In the genomic region with DNA sequence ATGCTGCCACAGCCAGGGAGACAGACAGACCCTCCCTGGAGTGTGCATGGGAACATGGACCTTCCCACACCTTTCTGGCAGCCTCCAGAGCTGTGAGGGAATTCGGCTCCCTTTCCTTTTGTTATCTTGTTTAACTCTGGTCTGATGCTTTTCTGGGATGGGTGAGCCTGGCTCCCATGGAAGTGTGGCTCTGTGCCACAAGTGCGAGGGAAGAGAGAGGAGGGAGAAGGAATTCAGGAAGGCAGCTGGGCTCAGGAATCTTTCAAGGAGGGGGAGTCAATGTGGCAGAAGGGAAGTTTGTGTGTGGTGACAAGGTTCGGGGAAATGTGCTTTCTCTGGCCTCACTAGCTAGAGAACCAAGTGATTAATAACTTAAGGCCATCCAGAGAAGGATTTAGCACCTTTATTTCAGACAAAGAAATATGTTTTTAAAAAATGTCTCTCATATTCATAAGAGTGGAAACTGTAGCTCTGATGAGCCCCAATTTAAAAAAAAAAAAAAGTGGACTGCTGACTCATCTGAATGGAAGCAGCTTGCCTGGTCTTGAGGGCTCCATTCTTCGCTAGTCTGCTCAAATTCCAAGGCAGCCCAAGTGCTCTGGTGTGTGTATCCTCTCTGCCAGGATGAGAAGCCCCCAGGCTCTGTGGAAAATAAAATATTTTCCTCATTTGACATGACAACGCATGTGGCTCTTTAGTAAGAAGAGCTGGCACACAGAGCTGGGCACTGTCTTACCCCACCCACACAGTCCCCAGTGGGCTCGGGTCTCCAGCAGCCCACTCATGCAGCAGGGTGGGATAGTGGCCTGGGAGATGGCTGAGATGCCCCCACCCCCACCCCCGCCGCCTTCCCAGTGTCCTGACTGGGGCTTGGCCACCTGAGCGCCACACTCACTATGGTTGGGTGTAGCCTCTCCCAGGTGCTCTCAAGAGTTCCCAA, we compare ENCODE assay signal across 10 mouse cellular contexts.
DNase-seq lines count a peak whose midpoint lies in the region; ATAC-seq lines count a peak whose summit lies in the region.
"Had no signal": no experiment of that assay in that cellular context is flagged by ENCODE, and none has a peak within 500 bp of the region (broad histone marks: within the 10 kb centered on the region; RNA-seq: fewer than 3 reads in every experiment).

No protein-coding gene starts in this region.

- no peak overlapping the region for H3K4me3 ChIP-seq in limb, embryonic 15.5 days

- peaks cover 42% of the 10 kb centered on the region for H3K4me1 ChIP-seq in limb, embryonic 15.5 days

- DNase-seq in layer of hippocampus, adult 11-12 months (ENCODE audit: low spot score): peak; percentile 20
- no peak for DNase-seq in layer of hippocampus, postnatal 14 days (ENCODE audit: low spot score in 2 of 2)
- peak; percentile 79 for DNase-seq in brain, adult 2 months (ENCODE audit: low read depth, low spot score)
- DNase-seq in fibroblast of lung, adult 2 months (ENCODE audit: low read depth): peak; percentile 74
- DNase-seq in B cell, adult 2 months: no peak
- no peak for DNase-seq in cerebellum, postnatal 25 days
- DNase-seq: gastrocnemius, postnatal 36 days had no signal

- ATAC-seq in limb, embryonic 15.5 days (ENCODE audit: insufficient number of reproducible peaks, low FRiP score, low TSS enrichment, low read depth): no peak
- ATAC-seq: activated CD4-positive, CD25-positive, alpha-beta regulatory T cell, adult 4 months had no signal

- whole genome bisulfite sequencing in limb, embryonic 15.5 days: 47% methylated on average over 9 of the region's 9 CpGs

- H3K9ac ChIP-seq in limb, embryonic 15.5 days: no peak overlapping the region
- H3K9ac ChIP-seq: liver, embryonic 14.5 days had no signal

- H3K36me3 ChIP-seq in limb, embryonic 15.5 days: no peaks in the 10 kb centered on the region

- H3K27me3 ChIP-seq in limb, embryonic 15.5 days: no peaks in the 10 kb centered on the region

- no peak overlapping the region for H3K4me2 ChIP-seq in limb, embryonic 15.5 days

- H3K9me3 ChIP-seq in limb, embryonic 15.5 days: no peaks in the 10 kb centered on the region

- H3K27ac ChIP-seq in limb, embryonic 15.5 days: peak overlapping the region; percentile 73
- H3K27ac ChIP-seq: liver, embryonic 14.5 days had no signal

Comparison
In these comparisons a context has a peak if more than half of its experiments do, and no peak if none do; other contexts are left out.
1. DNase-seq: peak in layer of hippocampus, adult 11-12 months (single experiment), brain, adult 2 months (single experiment) and fibroblast of lung, adult 2 months (single experiment); none in layer of hippocampus, postnatal 14 days (0 of 2), B cell, adult 2 months (0 of 2) and cerebellum, postnatal 25 days (0 of 2).